Mouse (Mus musculus): ENCODE results near the gene Apbb1ip.

DNA sequence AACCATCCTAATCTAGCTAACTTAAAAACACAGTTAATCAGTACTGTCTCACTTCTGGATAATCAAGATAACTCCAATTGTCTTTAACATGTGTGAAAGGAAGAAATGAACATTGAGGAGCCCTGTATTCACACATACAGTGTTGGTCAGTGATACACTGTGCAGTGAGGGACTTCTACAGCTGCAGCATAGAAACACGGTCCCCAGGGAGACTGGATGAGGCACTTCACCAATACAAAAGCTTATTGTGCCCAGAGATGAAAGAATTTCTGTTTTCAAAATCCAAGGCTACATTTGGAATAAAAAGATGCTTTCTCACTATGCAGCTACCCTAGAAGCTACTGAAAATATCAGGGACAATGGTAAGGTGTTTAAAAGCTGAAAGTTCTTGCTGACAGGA is 7.0 kb downstream of the Apbb1ip start:
- no peak for TF ChIP-seq CTCF (conservative IDR thresholded peaks at IDR 0.05; ENCODE audit: low read length)
- no peak for TF ChIP-seq POU5F1 (IDR thresholded peaks at IDR 0.05; ENCODE audit: borderline replicate concordance, low read length)
